Mouse (Mus musculus): ENCODE results near the gene Gc.
A peak's percentile ranks its signal among the peaks of the same experiment; 100 is the strongest.

Gc gene

DNA sequence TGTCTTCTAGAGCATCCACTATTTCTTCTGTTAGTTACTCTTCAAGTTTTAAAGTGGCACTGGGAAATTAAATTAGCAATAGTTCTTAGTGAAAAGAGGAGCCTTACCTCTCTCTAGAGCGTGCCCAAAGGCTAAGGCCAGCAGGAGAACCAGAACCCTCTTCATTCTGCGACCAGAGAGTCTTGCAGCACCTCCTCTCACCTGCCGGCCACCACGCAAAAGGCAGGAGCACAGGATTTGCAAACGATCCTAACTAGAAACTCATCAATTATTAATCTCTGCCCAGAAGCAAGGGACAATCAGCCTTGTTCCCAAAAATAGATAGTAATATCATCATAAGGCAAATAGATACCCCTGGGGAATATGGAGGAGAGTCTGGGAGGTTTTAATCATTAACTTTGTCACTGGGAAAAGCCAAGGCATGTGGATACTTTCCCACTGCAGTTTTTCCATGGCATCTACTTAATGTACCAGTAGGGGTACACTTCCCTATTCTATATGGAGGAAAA lies at the start of gene Gc:
Gene Gc (minus strand): TSS at position 345 of the 509 bp plus-strand sequence.
- ATAC-seq (ENCODE audit: low TSS enrichment): no peak

DNA sequence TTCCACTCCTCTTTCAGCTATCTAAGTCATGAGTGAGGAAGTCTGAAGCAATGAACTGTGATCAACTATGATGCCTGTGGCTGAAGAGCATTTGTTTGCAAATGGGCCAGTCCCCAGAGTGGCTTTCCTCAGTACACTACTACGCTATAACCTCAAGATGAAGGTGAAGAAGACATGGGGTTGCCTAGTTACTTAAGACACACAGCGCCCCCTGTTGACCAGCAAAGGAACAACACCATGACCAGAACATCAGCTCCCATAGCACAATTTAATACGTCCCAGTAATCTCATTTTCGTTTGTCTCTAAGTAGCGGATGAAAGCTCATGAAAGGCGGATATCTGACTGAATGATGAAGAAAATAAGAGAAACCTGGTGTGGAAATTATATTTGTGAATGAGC lies 42.5 kb upstream of the Gc start:
- no peak for ATAC-seq (ENCODE audit: low TSS enrichment)

DNA sequence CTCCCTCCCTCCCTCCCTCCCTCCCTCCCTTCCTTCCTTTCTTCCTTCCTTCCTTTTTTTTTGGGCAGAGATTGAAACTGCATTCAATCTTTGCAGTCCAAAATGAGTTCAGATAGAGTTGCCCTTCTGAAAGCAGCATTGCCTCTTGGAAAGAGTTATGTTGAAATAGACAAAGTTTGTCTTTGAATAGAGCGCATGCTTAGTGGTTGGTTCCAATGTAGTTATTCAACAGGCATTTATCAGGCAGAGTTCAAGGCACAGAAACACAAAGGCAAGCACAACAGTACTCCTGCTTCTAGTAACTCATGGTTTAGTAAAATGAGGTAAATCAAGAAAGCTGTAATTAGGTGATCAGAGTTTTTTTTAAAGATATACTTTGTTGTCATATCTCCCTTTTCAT lies 34.9 kb upstream of the Gc start:
- no peak for ATAC-seq (ENCODE audit: low TSS enrichment)

DNA sequence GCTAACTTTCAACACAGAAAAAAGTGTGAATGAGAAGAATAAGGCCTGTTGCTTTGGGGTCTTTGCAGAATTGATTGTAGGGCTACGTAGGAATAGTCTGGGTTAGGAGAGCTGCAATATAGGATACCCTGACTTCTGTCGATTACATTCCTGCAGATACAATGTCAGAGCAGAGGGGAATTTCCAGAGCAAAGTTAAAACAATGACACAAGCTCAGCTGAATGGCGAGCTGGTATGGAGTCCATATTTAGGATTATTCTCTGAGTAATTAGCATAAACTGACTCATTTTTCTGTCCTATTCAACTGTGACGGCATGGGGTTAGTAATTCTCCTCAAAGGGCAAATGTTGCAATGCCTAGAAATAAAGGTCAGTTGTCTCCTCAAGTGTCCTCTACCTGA lies 12.8 kb upstream of the Gc start:
- no peak for ATAC-seq (ENCODE audit: low TSS enrichment)

DNA sequence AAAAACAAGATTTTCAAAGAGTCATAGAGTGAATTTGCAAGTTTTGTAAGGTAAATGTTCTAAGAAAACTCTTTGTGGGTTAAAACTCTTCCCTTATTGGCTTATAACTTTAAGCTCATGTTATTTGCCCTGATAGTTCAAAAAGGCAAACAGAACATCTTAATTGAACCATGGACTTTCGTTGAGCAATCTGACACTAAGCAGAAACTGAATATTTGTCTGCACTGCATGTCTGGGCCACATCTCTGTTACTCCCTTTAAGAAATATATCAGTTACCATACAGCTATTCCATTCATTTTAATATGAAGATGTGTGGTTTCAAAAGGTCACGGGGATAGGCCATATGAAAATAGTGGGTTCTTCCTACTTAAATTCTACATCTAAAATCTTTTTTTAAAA lies 10.2 kb upstream of the Gc start:
- no peak for ATAC-seq (ENCODE audit: low TSS enrichment)

DNA sequence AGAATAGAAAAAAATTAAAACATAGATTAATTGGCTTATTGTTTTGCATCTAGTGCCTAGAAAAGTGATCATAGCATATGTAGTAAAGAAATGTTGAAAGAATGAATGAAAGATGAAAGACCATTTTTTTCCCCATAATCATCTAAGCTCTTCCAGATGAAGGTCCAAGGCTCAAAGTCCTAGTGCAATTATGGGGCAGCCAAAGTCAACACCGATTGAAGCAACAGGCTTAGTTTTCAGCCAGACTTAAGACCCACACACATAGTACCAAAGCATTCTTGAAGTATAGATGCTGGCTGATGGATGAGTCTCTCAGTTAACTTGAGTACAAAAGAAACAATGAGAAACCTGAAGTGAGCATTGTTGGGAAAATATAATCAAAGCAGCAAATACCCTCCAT lies 9.3 kb upstream of the Gc start:
- ATAC-seq (ENCODE audit: low TSS enrichment): no peak

DNA sequence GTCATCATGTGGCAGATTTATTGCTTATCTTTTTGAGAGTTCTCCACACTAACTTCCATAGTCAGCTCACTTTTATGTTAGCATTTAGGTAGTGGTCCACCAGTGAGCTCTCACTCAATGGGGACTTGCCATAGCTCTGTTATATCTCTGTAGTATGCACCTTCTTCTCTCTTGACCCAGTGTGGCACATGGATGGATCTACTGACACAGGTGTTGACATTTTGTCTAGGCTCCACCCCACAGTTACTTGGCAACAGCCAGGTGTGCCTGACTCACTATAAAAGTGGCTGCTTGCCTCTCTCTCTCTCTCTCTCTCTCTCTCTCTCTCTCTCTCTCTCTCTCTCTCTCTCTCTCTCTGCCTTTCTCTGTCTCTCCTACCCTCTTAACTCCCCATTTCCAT lies 8.6 kb upstream of the Gc start:
- no peak for ATAC-seq (ENCODE audit: low TSS enrichment)

DNA sequence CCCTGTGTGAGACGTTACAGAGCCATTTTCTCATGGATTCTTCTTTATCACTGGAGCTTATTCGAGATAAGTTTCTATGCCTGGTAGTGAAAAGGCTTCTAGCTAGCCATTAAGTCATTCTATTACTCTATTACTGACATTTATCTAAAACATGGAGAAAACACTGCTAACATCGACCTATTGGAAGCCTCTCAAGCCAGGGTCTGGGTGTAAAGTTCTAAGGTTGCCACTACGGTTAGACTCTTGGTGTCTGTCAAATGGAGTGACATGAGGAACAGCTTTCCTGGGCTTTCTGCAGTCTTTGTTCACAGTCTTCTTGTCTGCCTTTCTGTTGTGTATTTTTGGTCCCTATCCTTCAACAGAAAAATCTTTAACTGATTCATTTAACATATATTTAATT lies 4.1 kb upstream of the Gc start:
- no peak for ATAC-seq (ENCODE audit: low TSS enrichment)

DNA sequence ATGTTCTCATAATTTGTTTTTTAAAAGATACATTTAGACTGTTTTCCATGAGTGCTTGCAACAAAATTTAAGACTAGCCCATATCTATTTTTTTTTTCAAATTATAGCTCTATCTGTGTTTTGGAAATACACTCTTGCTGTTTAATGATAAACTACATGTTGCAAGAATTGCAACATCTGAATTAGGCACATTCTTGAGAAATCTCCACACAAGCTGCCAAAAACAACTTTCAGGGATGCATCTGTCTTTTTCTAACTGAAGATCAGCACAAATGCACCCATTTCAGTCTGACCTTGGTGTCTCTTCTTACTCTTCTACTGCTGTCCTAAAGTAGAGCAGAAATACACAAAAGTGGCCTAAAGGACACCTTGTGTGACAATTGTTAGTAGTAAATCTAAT lies 1.9 kb upstream of the Gc start:
- ATAC-seq (ENCODE audit: low TSS enrichment): no peak

DNA sequence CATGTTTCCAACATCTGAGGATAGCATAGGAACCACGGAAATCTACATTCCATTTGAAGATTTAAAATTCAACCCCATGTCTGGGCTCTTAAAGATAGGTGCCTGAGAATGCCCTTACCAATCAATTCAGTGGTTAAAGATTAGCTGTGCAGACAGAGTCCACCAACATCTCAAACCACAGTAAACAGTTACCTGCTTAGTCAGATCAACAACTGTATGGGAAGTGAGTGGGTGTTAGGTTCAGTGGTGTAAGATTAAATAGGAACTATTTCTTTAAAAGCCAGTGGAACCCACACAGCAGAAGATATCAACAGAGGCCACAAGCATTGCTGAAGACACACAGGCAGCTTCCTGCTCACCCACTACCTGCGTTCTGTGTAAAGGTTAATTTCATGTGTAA lies 1.3 kb upstream of the Gc start:
- ATAC-seq (ENCODE audit: low TSS enrichment): no peak

DNA sequence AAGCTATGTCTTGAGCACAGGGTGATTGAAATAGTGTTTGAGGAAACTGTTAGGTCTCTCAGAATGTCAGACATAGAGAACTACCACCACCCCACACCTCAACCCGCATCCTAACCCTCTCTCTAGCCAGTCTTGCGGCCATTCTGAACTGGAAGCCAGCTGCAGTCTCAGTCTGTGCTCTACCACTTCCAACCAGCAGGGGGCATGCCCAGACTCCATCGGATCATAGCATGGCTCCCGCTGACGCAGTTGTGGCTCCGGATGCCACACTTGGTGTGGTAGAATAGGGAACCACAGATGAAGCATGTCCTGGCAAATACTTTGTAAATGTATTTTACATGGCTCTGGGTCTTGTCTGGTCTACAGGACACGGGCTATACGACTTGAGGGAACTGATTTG lies 2.2 kb downstream of the Gc start:
- peak; percentile 23; the same call in 1 of the 2 replicates for ATAC-seq (ENCODE audit: low TSS enrichment)

DNA sequence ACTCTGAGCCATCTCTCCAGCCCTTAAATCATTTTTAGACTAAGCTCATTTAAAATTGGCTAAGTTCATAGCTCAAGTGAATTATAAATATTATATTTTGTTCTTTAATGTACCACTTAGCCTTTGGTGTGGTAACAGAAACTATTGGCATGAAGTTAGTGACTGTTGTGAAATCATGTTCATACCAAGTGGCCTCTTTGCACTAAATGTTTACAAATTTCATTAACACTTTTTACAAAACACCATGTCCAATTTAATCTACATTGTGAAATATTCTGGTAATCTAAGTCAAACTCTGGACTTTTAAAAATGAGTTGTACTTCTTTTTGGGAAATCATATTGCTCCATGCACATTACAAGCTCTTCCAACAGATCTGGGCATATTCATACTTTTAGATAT lies 6.9 kb downstream of the Gc start:
- ATAC-seq (ENCODE audit: low TSS enrichment): no peak

DNA sequence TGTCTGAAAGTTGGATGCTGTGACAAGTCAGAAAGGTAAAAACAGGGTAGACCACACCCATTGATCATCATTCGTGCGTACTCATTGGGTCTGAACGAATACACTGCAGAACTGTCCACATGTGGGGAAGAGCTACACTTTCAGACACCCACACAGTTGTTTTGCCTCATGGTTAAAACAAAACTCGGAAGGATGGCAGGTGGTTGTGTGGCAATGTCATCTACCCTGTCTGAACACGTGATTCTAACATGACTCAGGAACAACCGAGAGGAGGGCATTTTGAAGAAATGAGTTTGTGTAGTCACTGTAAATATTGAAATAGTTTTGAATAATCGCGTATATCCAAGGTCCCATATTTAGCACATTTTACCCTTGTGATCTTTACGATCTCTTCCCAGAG lies 8.4 kb downstream of the Gc start:
- no peak for ATAC-seq (ENCODE audit: low TSS enrichment)

DNA sequence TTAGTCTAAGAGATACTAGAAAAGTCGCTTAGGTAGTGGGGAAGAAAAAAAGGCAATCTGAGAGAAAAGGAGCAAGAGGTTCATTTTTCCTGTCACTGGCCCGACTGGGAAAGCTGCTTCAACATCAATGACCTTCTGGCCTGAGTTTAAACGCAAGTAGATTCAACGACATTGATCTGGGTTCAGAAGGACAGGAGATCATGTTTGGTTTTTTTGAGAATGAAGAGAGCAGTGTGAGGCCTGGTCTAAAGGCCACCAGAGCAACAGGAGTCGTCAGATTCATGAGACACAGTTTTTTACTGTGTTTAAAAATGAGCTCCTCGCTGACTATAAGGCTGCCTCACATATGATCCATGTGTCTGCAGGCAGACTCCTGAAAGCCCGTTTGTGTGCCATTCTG lies 9.7 kb downstream of the Gc start:
- no peak for ATAC-seq (ENCODE audit: low TSS enrichment)

DNA sequence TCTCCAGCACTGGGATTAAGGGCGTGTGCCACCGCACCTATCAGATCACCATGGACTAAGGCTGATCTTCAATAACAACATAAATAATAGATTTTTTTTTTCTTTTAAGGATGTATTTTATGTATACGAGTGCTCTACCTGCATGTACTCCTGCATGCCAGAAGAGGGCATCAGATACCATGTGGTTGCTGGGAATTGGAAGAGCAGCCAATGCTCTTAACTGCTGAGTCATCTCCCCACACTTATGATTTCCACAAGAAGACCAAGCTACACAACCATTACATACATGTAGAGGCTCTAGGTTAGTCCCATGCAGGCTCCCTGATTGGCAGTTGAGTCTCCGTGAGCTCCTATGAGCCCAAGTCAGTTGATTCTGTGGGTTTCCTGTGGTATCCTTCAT lies 13.3 kb downstream of the Gc start:
- ATAC-seq (ENCODE audit: low TSS enrichment): peak; percentile 70

DNA sequence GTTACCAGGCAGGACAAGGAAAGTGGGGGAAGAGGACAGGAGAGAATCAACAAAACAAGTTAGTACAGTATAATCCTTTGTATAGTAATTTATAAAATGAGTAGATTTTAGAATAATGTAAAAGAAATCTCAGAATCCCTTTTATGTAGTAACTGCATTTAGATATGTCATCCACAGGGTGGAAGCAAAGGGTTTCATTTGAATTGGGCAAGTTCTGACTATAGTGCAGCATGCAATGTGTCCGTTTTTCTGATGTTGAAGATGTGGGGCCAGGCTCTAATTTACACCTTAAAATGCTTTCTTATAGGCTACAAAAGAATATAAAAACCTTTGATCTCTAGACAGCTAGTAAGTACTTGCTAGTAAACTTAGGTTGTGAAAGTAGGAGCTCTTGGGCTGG lies 46.2 kb downstream of the Gc start:
- peak; percentile 80 for ATAC-seq (ENCODE audit: low TSS enrichment)

DNA sequence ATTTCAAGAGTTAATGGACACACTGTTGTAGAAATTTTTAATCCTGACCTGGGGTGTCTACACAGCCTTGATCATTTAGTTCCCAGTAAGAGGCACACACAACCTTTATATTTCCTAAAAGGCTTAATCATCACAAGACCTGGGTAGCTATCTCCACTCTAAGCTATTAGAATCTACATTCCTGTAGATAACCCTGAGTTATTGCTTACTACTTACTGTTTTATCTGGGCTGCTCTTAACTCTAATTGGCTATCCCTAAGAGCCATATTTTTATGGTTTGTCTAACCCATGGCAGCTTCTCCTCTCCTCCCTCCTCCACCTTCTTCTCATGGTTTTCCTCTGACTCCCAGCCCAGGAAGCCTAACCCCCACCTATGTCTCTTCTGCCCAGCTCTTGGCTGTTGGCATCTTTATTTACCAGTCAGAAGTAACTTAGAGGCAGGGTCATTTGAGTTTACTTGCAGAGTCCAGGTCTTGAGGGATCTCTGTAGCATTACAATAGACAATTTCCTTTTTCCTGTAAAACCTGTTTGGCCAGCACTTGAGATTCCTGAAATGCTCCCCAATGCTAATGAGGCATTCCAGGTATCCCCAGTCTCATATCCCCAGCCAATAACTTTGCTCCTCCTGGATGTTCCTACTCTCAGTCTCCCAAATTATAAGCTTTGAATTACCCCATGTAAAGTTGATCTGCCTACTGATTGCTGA lies 50.2 kb downstream of the Gc start:
- ATAC-seq (ENCODE audit: low TSS enrichment): no peak

DNA sequence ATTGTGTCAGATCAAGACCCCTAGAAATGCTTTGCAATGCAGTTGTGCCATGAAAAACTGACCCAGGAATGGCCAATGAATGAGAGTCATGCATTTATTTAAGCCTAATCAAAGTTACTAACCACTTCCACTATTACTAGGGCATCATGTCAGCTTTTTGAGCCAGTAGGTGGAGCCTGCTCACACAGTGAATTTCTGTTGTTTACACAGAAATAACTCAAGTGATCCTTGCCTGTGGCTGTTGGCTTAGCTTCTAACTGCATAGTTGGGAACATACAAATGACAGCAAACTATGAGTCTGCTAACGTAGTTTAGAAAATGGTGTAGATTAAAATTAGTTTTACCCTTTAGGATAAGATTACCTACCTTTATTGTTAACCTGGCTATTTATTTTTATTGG lies 52.6 kb downstream of the Gc start:
- no peak for ATAC-seq (ENCODE audit: low TSS enrichment)

DNA sequence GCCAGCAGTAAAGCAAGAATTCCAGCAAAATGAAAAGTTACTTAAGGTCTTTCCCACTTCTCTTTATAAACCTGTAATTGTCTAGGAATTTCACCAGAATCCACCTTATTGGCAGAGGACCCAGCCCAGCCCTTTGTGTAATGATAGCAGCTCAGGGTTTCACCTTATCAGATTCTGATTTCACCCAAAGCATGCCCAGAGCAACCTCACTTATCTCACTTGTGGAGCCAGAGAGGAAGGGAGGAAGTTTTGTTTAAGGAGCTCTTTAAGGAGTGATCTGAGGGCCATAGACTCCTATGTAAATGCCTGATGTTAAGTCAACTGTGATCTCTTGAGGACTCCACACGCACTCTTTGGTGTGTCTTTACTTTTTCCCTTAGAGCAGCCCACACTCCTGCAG lies 67.3 kb downstream of the Gc start:
- ATAC-seq (ENCODE audit: low TSS enrichment): no peak

DNA sequence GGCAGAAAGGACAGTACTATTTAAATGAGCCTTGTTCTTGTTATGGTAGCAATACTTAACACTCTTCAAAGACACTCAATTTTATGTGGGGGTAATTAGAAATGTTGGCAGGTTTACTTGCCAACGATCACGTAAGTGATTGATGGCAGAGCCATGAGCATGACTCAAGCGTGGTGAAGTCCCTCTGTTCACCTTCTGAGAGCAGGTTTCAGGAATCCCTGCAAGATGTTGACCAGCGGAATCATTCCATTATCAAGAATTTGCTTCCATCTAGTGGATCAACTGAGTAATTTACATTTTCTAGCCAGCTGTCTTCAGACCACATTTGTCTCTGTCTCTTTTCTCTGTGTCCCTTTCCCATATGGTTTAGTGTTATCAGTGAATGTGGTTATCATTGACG lies 73.5 kb downstream of the Gc start:
- peak; percentile 98 for ATAC-seq (ENCODE audit: low TSS enrichment)

DNA sequence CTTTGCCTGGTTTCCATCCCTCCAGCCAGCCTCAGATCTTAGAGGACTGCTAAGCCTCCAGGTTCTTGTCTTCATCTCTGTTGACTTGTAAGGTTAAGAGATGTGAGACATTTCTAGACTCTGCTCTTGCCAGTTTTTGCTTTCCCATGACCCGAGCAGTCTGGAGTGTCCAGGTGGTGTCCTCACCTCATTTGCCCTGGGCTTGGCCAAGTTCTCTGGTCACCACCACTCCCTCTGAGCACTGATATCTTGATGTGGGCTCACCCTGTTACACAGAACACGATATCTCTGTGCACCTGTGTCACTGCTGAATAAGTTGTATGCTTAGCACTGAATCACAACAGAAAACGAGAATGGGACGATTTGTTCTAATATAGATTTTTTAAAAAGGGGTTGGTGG lies 76.4 kb downstream of the Gc start:
- no peak for ATAC-seq (ENCODE audit: low TSS enrichment)

DNA sequence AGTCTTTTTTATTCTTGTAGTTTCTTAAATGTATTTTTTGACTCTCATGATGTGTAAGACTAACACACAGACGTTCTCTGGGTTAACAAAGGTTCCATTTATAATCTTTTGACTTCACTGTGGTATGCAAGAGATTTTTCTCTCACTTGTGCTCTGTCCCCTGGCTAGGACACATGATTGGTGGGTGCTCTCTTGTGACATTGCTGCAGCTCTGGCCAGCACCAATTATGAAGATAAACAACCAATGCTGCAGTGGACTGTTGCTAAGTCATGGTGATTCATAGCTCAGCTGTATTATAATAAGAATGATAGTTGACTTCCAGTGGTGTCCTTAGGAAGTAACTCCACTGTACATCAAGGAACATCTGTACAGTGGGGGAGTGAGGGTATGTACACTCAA lies 87.6 kb downstream of the Gc start:
- ATAC-seq (ENCODE audit: low TSS enrichment): no peak

DNA sequence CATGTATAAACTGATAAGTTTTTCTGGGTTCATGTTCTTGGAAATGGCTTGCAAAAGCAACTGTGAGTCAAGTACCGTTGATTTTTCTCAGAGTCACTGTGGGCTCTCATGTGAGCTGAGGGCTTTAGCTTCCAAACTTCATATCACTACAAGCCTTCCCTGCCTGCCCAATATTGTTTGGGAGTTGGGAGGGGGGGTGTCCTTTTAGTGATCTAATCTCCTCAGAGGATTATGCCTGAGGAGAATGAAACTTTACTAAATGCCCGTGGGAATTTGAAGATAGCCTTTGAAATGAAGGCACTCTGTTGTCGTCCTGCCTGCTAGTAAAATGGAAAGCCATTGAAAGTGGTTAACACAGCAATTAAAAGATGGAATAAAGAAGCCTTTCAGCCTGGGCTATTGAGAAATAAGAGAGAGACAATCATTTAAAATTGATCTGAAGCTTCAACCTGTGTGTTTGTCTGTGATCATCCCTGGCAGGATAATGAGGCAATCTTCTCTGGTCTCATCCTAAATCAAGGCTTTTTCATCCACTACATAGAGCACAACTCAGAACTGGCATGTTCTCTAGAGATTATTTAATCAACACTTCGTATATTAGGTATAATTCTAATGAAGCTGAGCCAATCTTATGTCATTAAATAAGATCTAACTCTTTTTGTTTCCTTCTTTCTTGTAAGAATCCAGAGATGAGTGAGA lies 89.5 kb downstream of the Gc start:
- ATAC-seq (ENCODE audit: low TSS enrichment): no peak
